Mouse (Mus musculus) urinary bladder, postnatal 36 days (tissue): ENCODE measurements around the gene Olfr364-ps1.

ENCODE experiments used
- DNase-seq, 2 experiments: peaks; one replicate each; pipeline ENCODE4 v3.0.0; 2022; ENCODE audit warnings: low spot score in 2 of 2, mixed read lengths in 1 of 2

The Olfr364-ps1 gene

GRCm38 (mm10) chr2:37139022-37139421 lies at the start of gene Olfr364-ps1:
Gene Olfr364-ps1, plus strand, starts transcription at chr2:37139322.
- DNase-seq: no peak

GRCm38 (mm10) chr2:37117810-37118209 lies 21.3 kb upstream of the Olfr364-ps1 start, which contains the start of gene Olfr362:
Gene Olfr362, minus strand, starts transcription at chr2:37117910.
- DNase-seq: no peak

- no peak for DNase-seq
Observed at GRCm38 (mm10) chr2:37187898-37188297, 48.8 kb downstream of the Olfr364-ps1 start, which contains the start of gene Olfr365. Gene Olfr365, plus strand, starts transcription at chr2:37188198.
